Mouse (Mus musculus) midbrain, postnatal 0 days (tissue): ENCODE data around the gene Cldnd1. TPM values are rescaled to one million over a fixed set of nuclear protein-coding genes. Genes with fewer than 3 reads are reported as not detected.

Experiments used
- ATAC-seq: fragments of 200-750 bp; cut with Nextera tagmentation; 2 replicates; pipeline ENCODE4 v1.8.0; 2017; ENCODE audit warnings: moderate number of reproducible peaks, mild to moderate bottlenecking, moderate TSS enrichment, moderate library complexity; ENCODE audit not compliant: low FRiP score
- DNase-seq: peaks from one replicate; pipeline ENCODE4 v3.0.0-alpha.2; 2015; ENCODE audit warnings: low spot score
- H3K27ac ChIP-seq: fragments of 300-500 bp; sonication (generic); 2 replicates; pipeline ENCODE4 v1.5.1; 2014; ENCODE audit warnings: low read depth, mild to moderate bottlenecking, low read length, mixed read lengths
- H3K27me3 ChIP-seq: fragments of 300-500 bp; sonication (generic); 2 replicates; pipeline ENCODE4 v1.6.1; 2014; ENCODE audit warnings: low read length, control low read depth, mixed read lengths; ENCODE audit not compliant: insufficient read depth
- H3K36me3 ChIP-seq: fragments of 300-500 bp; sonication (generic); 2 replicates; pipeline ENCODE4 v1.6.1; 2014; ENCODE audit warnings: low read length, control low read depth, mixed read lengths; ENCODE audit not compliant: insufficient read depth
- H3K4me1 ChIP-seq: fragments of 300-500 bp; sonication (generic); 2 replicates; pipeline ENCODE4 v1.6.1; 2014; ENCODE audit warnings: mild to moderate bottlenecking, control low read depth, antibody characterized with exemption, low read length, mixed read lengths; ENCODE audit not compliant: insufficient read depth
- H3K4me2 ChIP-seq: fragments of 300-500 bp; sonication (generic); 2 replicates; pipeline ENCODE4 v1.6.1; 2014; ENCODE audit warnings: low read depth, mild to moderate bottlenecking, low read length, mixed read lengths; ENCODE audit not compliant: poor library complexity, severe bottlenecking
- H3K4me3 ChIP-seq: fragments of 300-500 bp; sonication (generic); 2 replicates; pipeline ENCODE4 v1.5.1; 2014; ENCODE audit warnings: low read depth, mild to moderate bottlenecking, low read length, moderate library complexity
- H3K9ac ChIP-seq: fragments of 300-500 bp; sonication (generic); replicated peaks from 2 replicates; pipeline ENCODE4 v1.6.1; 2014; ENCODE audit warnings: mild to moderate bottlenecking, low read length, moderate library complexity, mixed read lengths; ENCODE audit not compliant: poor library complexity, severe bottlenecking
- H3K9me3 ChIP-seq: fragments of 300-500 bp; sonication (generic); 2 replicates; pipeline ENCODE4 v1.6.1; 2016; ENCODE audit warnings: low read length, control low read depth
- CTCF ChIP-seq: IDR thresholded peaks from 2 replicates; pipeline ENCODE4 v1.5.1; 2016; ENCODE audit warnings: antibody characterized with exemption, mild to moderate bottlenecking
- WGBS: fragments of 180-500 bp; shearing (Covaris S2); extraction: QIAGEN DNeasy Blood & Tissue Kit; methylation state at CpG from one replicate; pipeline ENCODE4 v1.1.7; 2014; 5-methylcytosine and 5-hydroxymethylcytosine counted together
- polyA plus RNA-seq: library from polyadenylated mRNA; unstranded; fragments of >200 nt; fragmentation: Nextera tagmentation; extraction: Ambion mirVana; gene quantifications from 2 replicates; pipeline ENCODE4 v1.2.1, GENCODE M21; 2015
- total RNA-seq: library from RNA; depleted of rRNA; stranded (reverse); fragments of >200 nt; gene quantifications from 2 replicates; pipeline ENCODE4 v1.2.3, GENCODE M21; 2014; rRNA removed

Cldnd1 gene
- 74.2 and 96.9 TPM in 2 replicates for total RNA-seq
- 156 and 174 TPM in 2 replicates for polyA plus RNA-seq

GRCm38 (mm10) chr16:58727477-58728131 is at the start of gene Cldnd1:
Gene Cldnd1, plus strand, starts transcription at chr16:58727910.
- H3K9me3 ChIP-seq, result no peaks in the 10 kb centered on the region
- peak within 1 kb of the TSS; percentile 83 for H3K27ac ChIP-seq
- WGBS, result 1% methylated on average over 26 of the region's 35 CpGs
- H3K4me3 ChIP-seq, result peak within 1 kb of the TSS; percentile 86
- DNase-seq, result peak; percentile 98
- peak; percentile 100 for ATAC-seq
- no peaks in the 10 kb centered on the region for H3K4me1 ChIP-seq
- H3K4me2 ChIP-seq, result peak within 1 kb of the TSS; percentile 49
- H3K9ac ChIP-seq, result peak within 1 kb of the TSS; percentile 89
- H3K27me3 ChIP-seq, result no peaks in the 10 kb centered on the region
- peaks cover 21% of the 10 kb centered on the region for H3K36me3 ChIP-seq
- no peak for TF ChIP-seq CTCF

- no peaks in the 10 kb centered on the region for H3K27me3 ChIP-seq
- no peak overlapping the region for H3K27ac ChIP-seq
- ATAC-seq (no peak), DNase-seq (no peak)
- H3K9me3 ChIP-seq, result no peaks in the 10 kb centered on the region
- TF ChIP-seq CTCF, result no peak
- no peak overlapping the region for H3K4me2 ChIP-seq
- WGBS, result 79% methylated on average over 7 of the region's 7 CpGs
- no peaks in the 10 kb centered on the region for H3K4me1 ChIP-seq
- no peak overlapping the region for H3K4me3 ChIP-seq
- peaks cover 30% of the 10 kb centered on the region for H3K36me3 ChIP-seq
- H3K9ac ChIP-seq, result no peak overlapping the region
These were observed 49.0 kb upstream of the Cldnd1 start for GRCm38 (mm10) chr16:58678660-58679059.

GRCm38 (mm10) chr16:58682046-58682445 is 45.7 kb upstream of the Cldnd1 start:
- 92% methylated on average over 6 of the region's 6 CpGs for WGBS
- no peak overlapping the region for H3K9ac ChIP-seq
- no peak overlapping the region for H3K27ac ChIP-seq
- no peak for ATAC-seq
- DNase-seq, result no peak
- TF ChIP-seq CTCF, result no peak
- H3K4me1 ChIP-seq, result no peaks in the 10 kb centered on the region
- H3K4me2 ChIP-seq, result no peak overlapping the region
- H3K27me3 ChIP-seq, result no peaks in the 10 kb centered on the region
- H3K4me3 ChIP-seq, result no peak overlapping the region
- H3K9me3 ChIP-seq, result no peaks in the 10 kb centered on the region
- H3K36me3 ChIP-seq, result peaks cover 8% of the 10 kb centered on the region

GRCm38 (mm10) chr16:58682870-58683269 is 44.8 kb upstream of the Cldnd1 start:
- ATAC-seq, result no peak
- DNase-seq, result no peak
- Histone ChIP-seq H3K27ac (no peak overlapping the region), H3K9ac (no peak overlapping the region), H3K4me3 (no peak overlapping the region), H3K9me3 (no peaks in the 10 kb centered on the region), H3K4me2 (no peak overlapping the region), H3K27me3 (no peaks in the 10 kb centered on the region), H3K36me3 (peaks cover 7% of the 10 kb centered on the region), H3K4me1 (no peaks in the 10 kb centered on the region)
- no peak for TF ChIP-seq CTCF
- 86% methylated on average over 7 of the region's 7 CpGs for WGBS

GRCm38 (mm10) chr16:58683911-58684310 is 43.8 kb upstream of the Cldnd1 start:
- H3K4me2 ChIP-seq, result no peak overlapping the region
- no peaks in the 10 kb centered on the region; the same call in 1 of the 2 replicates for H3K36me3 ChIP-seq
- WGBS, result 95% methylated on average over 4 of the region's 4 CpGs
- no peak overlapping the region for H3K27ac ChIP-seq
- no peaks in the 10 kb centered on the region for H3K9me3 ChIP-seq
- no peaks in the 10 kb centered on the region for H3K4me1 ChIP-seq
- H3K9ac ChIP-seq, result no peak overlapping the region
- no peak overlapping the region for H3K4me3 ChIP-seq
- TF ChIP-seq CTCF, result no peak
- no peak for DNase-seq
- no peaks in the 10 kb centered on the region for H3K27me3 ChIP-seq
- no peak for ATAC-seq

- H3K36me3 ChIP-seq, result no peaks in the 10 kb centered on the region; the same call in 1 of the 2 replicates
- no peaks in the 10 kb centered on the region for H3K9me3 ChIP-seq
- H3K4me1 ChIP-seq, result no peaks in the 10 kb centered on the region
- H3K27ac ChIP-seq, result no peak overlapping the region
- no peak for DNase-seq
- H3K4me2 ChIP-seq, result no peak overlapping the region
- H3K9ac ChIP-seq, result no peak overlapping the region
- no peak overlapping the region for H3K4me3 ChIP-seq
- no peaks in the 10 kb centered on the region for H3K27me3 ChIP-seq
- TF ChIP-seq CTCF, result 0 out of 2 replicates have a peak, but pooled peaks have one; percentile 13
- ATAC-seq, result no peak
These were observed 43.2 kb upstream of the Cldnd1 start for GRCm38 (mm10) chr16:58684537-58684936.
